30 mouse cellular contexts compared by ENCODE assay signal in genomic region chr6:92231356-92231755, GRCm38 (mm10). TPM values are rescaled to one million over a fixed set of nuclear protein-coding genes. Genes with fewer than 3 reads are reported as not detected.
"Had no signal": no experiment of that assay in that cellular context is flagged by ENCODE, and none has a peak within 500 bp of the region (broad histone marks: within the 10 kb centered on the region; RNA-seq: fewer than 3 reads in every experiment).

No protein-coding gene starts in this region.

- H3K36me3 ChIP-seq: heart, embryonic 10.5 days; heart, embryonic 12.5 days; hindbrain, embryonic 10.5 days; hindbrain, embryonic 12.5 days; intestine, embryonic 15.5 days; limb, embryonic 10.5 days; limb, embryonic 12.5 days; liver, embryonic 13.5 days; liver, embryonic 15.5 days had no signal

- H3K4me2 ChIP-seq: heart, embryonic 12.5 days; hindbrain, embryonic 12.5 days; hindbrain, embryonic 14.5 days; intestine, embryonic 15.5 days; limb, embryonic 12.5 days; liver, embryonic 11.5 days; liver, embryonic 13.5 days; liver, embryonic 15.5 days had no signal

- H3K27me3 ChIP-seq: heart, embryonic 12.5 days; hindbrain, embryonic 12.5 days; intestine, embryonic 15.5 days; limb, embryonic 12.5 days; liver, embryonic 13.5 days; liver, embryonic 15.5 days had no signal

- H3K4me3 ChIP-seq: gastrocnemius, adult 2 months; heart, embryonic 10.5 days; heart, embryonic 12.5 days; hindbrain, embryonic 10.5 days; hindbrain, embryonic 12.5 days; intestine, embryonic 15.5 days; layer of hippocampus, adult 2 months; left cerebral cortex, adult 2 months; limb, embryonic 10.5 days; limb, embryonic 12.5 days; liver, embryonic 13.5 days; liver, embryonic 15.5 days had no signal

- H3K27ac ChIP-seq: gastrocnemius, adult 2 months; heart, embryonic 10.5 days; hindbrain, embryonic 10.5 days; hindbrain, embryonic 12.5 days; hindbrain, embryonic 14.5 days; intestine, embryonic 15.5 days; layer of hippocampus, adult 2 months; left cerebral cortex, adult 2 months; limb, embryonic 10.5 days; limb, embryonic 12.5 days; liver, embryonic 13.5 days; liver, embryonic 15.5 days had no signal

- H3K9me3 ChIP-seq: heart, embryonic 10.5 days; heart, embryonic 12.5 days; hindbrain, embryonic 10.5 days; hindbrain, embryonic 12.5 days; intestine, embryonic 15.5 days; limb, embryonic 10.5 days; limb, embryonic 12.5 days; liver, embryonic 13.5 days; liver, embryonic 15.5 days had no signal

- DNase-seq: gastrocnemius, adult 2 months; gastrocnemius, postnatal 10 days; gastrocnemius, postnatal 25 days; heart, adult 18-20 months; heart, postnatal 10 days; heart, postnatal 4 days; kidney, postnatal 10 days; kidney, postnatal 25 days; liver; liver, embryonic 13.5 days; liver, postnatal 0 days had no signal

- H3K4me1 ChIP-seq: heart, embryonic 10.5 days; heart, embryonic 12.5 days; hindbrain, embryonic 10.5 days; hindbrain, embryonic 12.5 days; intestine, embryonic 15.5 days; limb, embryonic 10.5 days; liver, embryonic 13.5 days; liver, embryonic 15.5 days had no signal

- ATAC-seq: hindbrain, embryonic 16.5 days; inflammation-experienced regulatory T-cells, adult 6 months; intestine, embryonic 15.5 days; intestine, postnatal 0 days; liver, postnatal 0 days had no signal

- H3K9ac ChIP-seq: heart, embryonic 12.5 days; hindbrain, embryonic 12.5 days; hindbrain, embryonic 14.5 days; intestine, embryonic 15.5 days; limb, embryonic 12.5 days; liver, embryonic 13.5 days; liver, embryonic 15.5 days; liver, postnatal 0 days had no signal

RNA-seq across cellular contexts. Expression of gene Trh, which starts 13.1 kb away (rescaled TPM):
- total RNA-seq: gastrocnemius, adult 2 months; gastrocnemius, postnatal 10 days; gastrocnemius, postnatal 25 days; gastrocnemius, postnatal 4 days; granulocyte monocyte progenitor cell, adult 5-6 weeks; heart, adult 18-20 months; heart, adult 8-10 months; heart, postnatal 10 days; heart, postnatal 25 days; heart, postnatal 4 days had no signal
- polyA plus RNA-seq: inflammation-experienced regulatory T-cells, adult 6 months; limb, embryonic 10.5 days; limb, embryonic 12.5 days; liver, embryonic 11.5 days; liver, embryonic 13.5 days; liver, embryonic 15.5 days had no signal
